Mouse (Mus musculus): ENCODE results near the gene Ccdc85c.

The Ccdc85c gene

DNA sequence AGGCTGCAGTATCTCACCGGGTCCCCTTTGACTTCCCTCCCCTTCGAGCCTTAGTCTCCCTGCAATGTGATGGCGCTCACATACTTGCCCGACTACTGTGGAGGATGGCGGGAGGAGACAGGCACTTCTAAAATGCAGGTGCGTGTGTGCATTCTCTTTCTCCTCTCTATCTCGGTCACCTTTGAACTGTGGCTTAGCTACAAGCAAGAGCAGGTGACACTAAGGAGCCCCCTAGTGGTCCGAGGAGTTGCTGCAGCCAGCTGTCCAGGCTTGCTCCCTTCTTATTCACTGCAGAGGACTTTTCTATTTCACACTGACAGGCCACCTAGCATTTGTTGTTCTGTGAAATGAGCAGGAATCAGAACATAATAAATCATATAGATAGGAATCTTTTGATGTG, 17.7 kb upstream of the Ccdc85c start:
- DNase-seq, result peak; percentile 68

DNA sequence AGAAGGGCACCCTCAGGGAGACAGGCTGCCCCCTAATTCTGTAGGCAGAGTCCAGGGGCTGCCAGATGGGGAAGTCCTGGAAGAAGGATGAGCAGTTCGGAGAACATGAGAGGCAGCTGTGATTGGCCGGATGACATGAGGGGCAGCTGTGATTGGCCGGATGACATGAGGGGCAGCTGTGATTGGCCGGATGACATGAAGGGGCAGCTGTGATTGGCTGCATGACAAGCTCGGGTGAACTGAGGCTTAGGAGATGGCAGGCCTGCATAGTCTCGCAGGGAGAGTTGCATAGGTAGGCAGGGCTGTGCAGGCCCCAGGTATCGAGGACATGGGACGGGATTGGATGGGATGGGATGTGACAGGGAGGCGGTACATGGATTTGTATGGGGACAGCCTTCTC, 17.2 kb upstream of the Ccdc85c start:
- peak; percentile 18 for DNase-seq

DNA sequence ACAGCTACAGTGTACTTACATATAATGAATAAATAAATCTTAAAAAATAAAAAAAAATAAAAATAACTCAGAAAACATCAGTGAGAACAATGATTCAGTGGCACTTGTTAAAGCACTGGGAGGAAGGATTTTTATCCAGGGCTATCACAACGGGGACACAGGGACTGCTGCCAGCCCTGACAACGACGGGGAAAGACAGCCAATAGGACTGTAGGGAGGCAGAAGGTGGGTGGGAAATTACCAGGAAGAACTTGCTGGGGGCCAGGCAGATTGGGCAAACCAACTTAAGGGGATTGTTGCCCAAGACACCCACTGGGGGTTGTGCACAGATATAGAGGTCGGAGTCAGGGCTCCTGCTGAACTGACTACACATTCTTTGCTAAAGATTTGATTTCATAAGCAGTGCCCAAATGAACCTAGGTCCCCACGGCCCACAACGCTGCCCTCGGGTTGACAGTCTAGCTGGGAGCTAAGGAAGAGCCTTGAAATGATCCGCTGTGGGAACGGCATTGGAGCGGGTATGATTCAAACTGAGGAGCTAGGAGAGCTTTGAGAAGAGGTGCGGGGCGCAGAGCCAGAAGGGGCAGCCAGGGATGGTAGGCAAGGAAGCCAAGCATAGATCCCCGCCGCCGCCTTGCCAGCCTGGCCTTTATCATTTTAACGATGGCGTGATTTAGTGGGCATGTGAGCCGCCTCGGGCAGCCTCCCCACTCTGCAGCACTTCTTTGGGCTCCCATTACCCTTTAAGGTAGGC, 13.1 kb upstream of the Ccdc85c start:
- no peak for DNase-seq

DNA sequence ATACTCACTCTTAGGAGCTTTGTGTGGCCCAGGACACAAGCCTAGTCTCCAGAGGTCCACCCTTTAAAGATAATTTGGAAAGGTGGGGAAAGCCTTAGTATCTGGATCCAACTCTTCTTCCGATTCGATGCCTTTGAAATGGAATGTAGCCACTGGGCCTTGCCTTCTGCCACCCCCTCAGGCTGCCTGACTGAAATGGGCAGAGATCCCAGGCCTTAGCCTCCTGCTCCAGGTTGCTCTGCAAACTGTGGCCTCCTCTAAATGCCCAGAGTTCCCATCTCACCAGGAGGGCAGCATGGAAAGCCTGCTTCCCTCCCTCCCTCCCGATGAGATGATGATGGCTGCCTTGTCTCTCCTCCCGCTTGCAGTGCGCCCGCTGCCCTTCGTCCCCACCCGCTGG, 11.8 kb upstream of the Ccdc85c start:
- no peak for DNase-seq

DNA sequence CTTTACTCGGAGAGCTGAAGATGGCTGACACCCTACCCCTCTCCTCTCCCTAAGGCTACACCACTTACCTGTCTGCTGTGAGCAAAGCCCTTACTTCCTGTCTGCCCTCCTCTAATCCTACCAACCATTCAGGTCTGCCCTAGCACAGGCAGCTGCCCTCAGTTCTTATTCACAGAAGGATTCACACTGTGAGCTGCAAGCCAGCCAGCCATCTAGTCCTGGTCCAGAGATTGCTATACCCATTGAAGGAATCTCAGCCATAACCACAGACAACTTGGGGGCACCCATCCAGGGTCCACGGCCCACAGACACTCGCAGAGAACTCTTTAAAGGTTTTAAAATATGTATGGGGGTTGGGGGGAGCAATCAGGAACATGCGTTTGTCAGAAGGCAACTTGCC, 11.2 kb upstream of the Ccdc85c start:
- no peak for DNase-seq

DNA sequence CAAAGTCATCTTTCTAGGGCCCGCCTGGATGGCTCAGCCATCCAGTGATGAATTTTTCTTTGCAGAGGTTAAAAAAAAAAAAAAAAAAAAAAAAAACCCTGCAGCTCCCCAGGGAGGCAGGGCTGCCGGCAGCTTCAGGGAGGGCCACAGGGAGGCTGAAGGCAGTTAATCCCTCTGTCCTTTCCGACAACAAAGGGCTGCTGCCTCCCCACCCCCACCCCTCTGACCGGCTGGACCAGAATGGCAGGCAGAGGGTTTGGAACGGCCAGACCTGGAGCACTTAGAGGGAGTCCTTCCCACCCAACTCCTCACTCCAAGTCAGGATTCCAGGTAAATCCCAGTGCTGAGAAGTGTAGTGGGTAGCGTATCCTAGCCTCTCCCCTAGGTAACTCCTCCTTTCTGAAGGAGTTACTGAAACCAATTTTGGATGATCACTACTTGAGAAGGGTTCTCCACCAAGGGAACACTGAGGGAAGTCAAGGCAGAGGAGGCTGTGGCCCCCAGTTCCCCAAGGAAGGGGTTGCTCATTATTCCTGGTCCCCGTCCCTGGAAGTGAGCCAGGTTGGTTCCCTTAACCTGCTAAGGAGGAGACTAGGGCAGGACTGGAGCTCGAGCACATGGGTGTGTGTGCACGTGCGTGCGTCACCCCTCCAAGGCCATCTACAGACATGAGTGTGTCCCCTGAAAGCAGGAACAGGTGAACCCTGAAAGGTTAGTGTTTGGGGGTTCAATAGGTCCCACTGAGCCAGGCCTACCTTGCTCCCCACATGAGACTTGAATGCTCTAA, 10.2 kb upstream of the Ccdc85c start:
- DNase-seq, result no peak

DNA sequence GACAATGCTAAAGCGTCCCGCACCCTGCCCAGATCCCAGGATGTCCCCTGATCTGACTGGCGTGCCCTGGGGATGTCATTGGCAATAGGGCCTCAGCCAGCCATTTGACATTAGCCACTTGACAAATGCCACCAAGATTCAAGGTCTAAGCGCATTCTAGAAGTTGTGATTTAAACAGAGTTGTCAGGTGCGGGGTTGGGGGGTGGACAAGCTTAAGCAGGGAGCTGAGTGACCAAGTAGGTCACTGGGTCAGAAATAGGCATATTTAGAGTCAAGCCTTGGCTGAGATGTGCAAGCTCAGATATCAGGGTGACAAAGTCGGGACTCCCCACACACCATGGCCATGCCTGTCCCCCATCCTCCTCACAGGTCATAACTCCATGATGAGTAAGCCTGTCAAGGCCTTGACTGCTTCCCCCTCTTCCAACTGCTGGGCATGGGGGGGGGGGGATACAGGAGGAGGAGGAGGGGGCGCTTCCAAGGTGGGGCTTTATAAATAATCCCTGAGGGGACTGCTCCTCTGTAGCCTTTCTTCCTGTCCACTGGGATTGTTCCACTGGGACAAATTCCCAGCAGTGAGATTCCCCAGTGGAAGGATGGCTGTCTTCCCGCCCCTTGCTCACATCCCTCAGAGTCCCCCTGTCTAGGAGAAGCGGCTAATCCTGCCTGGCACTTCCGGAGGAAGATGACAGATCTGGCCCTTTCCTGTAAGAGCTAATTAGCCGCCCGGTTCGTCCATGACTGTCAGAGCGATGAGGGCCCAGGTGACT, 9.4 kb upstream of the Ccdc85c start:
- no peak for DNase-seq

DNA sequence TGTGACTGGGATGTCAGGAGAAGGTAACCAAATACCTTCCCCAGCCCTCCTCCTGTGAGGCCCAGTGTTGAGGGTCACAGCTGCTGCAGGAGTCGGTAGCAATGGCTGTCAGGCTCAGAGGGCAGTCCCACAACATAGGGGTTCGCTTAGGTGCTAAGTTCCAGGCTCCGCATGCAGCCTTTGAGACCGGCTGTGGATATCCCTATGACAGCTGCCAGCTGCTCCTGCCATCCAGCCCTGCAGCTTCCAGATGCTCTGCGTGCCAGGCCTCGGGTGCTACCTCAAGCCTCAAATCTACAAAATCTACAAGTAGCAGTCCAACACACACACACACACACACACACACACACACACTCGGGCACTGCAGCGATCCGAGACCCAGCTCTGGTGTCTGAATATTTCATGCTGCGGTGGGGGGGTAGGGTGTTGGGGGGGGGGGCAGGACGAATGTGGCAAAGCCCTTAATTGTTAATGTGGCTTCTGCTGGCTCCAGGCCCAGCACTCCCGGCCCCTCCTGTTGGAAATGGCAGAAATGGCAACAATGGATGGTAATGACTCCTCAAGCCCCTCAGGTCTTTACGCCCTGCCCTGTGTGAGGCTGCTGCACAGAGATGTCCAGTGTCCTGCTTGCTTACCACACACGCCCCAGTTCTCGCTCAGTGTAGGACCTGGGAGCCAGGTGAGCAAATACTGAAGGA, 3.1 kb upstream of the Ccdc85c start:
- DNase-seq, result no peak

DNA sequence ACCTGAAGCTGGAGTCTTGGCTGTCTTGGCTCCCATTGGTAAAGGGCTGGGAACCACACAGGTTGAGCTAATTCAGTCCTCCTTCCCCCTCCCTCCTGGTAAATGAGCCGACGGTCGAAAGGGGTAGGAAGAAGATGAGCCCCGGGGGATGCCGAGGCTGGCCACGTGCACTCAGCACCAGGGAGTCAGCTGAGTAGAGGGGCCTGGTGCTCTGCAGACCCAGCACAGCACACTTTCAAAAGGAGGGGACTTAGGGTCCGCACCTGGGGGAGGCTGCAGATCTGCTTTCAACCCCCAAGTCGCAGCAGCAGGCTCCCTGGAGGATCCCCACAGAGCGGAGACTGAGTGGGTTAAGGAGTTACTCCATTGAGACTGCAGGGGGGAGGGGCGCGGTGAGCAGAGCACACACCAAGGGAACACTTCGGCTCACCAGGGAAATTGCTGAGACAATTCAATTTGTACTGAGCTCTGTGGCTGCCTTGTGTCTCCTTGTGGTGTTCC, 2.2 kb upstream of the Ccdc85c start:
- no peak for DNase-seq

DNA sequence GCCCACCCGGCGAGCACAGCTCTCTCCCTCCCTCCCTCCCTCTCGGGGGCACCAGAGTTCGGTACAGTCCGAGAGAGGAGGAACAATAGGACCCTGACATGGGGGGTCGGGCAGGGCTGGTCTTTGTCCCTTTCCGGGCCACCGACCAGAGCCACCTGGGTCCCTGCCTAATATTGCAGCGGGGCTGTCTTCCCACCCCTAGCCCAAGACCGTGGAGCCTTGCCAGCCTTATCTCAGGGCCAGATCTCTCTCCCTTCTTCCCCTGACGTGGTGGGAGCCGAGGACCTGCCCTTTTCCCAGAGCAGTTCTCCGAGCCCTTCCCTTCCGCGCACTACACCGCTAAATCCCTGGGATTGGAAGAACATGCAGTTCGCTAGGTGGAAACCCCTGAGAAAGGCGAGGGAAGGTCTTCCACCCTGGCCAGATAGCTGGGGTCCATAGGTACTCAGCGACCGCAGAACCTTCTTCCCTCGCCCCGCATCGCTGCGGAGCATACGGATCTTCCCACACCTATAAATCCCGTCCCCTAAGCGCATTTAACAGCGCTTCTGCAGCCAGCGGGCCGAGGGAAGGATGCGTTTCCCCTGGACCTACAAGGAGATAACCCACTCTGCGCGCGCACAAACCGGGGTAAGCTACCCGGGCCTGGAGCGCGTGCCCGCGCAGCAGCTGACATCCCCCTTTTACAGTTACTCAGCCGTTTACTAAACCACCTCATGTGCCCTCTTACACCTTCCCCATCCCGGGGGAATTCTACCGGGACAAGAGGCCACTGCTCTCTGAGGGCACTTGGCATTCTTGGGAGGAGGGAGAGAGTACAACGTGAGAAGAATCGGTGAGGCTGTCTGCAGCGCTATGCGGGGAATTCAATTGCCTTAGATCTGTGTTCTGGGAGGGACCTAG, 946 bp upstream of the Ccdc85c start:
- peak; percentile 46 for DNase-seq

DNA sequence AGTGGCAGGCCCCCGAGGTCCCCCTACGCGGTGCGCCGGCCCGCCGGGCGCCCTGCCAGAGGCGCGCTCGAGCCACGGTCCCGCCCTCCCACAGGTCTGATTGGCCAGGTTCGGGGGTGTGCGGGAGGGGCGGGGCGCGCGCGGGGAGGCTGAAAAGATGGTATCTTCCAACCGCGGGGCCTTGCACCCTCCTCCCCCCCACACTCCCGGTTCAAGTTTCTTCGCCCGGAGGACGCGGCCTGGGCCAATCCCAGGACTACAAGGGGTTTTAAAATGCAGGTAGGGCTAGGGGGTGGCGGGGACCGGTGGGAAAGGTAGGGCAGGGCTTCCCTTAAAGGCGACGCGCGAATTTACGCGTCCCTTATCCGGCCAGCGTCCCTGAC, 274 bp upstream of the Ccdc85c start:
- DNase-seq, result peak; percentile 97

DNA sequence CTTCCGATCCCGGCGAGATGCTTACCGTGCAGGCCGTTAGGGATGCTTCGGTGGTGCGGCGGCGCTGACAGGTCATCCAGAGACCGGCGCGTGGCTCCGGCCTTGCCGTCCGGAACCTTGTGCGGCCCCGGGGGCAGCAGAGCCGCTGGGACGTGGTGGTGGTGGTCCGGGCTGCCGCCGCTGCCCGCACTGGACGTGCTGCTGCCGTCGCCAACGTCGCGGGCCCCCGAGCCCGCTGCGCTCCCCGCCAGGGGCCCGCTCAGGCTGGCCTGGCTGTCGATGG, 971 bp downstream of the Ccdc85c start:
- DNase-seq, result no peak

DNA sequence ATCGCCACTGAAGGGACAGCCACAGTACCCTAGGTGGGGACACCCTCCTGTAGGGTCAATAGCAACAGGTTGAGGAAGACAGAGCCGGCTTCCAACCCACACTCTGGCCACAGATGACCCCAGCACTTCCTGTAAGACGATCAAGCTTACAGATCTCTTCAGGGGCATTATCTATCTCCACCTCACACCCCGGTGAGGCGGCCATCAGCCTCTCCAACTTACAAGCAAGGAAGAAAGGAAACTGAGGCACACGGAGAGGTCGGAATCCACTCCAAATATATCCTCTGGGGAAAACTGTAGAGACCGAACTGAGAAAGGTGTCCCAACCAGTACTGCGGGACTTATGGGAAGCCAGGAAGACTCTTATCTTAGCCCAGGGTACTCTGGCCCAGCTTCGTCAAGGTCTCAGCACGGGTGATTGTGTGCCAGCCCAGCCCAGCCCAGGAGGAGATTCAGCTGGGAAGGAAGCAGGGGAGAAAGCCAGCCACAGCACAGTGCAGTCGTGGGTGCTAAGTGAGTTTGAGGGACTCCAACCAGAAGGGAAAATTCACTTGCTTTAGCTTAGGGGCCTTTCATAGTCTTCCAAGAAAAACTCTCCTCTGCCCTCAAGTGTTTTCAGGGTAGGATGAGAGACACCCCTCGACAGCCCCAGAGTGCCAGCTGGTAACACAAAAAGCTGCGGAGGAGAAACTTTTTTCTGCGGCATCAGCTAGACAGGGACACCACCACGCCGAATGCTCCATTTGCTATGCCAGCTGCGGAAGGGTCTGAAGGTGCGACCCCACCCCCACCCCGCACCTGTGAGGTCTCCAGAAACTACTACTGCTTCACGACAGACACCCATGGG, 1.5 kb downstream of the Ccdc85c start:
- no peak for DNase-seq

DNA sequence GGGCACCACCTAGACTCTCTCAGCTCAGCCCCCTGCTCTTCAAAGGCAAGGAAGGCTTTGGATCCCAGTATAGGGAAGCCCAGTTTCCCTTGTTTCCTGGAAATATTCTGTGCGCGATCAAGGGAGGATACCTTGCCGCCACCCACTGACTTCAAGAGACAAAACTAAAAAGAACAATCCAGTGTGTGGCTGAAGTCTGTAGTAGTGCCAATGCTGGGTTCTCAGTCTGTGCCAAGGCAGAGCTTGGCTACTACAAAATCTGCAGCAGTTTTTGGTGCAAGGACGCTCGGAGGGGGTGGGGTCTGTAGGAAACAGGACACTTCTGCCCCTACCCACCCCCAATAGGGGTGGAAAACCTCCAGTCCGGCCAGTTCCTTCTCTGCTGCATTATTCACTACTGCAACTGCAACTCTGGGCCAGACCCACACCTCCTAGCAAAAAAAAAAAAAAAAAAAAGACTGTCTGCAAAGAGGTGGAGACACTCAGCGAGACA, 3.0 kb downstream of the Ccdc85c start:
- no peak for DNase-seq

DNA sequence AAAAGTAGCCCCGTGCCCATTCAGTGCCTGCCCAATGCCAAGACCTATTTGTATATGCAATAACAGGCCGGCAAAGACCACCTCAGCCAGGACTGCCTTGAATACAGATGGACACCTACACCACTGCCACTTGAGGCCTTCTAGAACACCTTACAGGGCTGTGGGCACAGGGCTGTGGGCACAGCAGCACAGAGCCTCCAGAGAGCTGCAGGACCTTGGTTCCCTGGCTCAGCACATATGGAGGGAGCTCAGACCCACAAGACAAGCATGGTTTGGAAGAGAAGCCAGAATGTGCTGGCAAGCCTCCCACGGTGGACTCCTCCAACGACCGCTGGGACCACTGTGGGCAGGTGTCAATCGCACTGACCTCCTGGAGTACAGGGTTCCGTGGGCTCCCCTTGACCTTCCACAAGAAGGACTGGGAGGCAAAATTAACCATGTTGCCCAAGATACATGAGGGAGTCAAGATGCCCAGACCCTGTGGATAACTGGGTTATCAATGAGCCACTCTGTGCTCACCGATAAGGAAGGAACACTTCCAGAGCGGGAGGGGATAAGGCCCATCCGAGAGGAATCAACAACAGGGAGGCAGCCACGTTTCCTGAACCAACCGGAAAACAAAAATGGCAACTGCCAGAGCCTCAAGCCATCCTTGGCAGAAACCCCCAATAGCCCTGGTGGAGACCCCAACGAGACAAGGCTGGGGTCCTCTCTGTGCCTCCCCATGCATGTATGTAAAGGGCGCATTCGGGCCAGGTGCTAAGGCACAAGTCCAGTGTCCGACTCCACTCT, 3.7 kb downstream of the Ccdc85c start:
- DNase-seq, result no peak

DNA sequence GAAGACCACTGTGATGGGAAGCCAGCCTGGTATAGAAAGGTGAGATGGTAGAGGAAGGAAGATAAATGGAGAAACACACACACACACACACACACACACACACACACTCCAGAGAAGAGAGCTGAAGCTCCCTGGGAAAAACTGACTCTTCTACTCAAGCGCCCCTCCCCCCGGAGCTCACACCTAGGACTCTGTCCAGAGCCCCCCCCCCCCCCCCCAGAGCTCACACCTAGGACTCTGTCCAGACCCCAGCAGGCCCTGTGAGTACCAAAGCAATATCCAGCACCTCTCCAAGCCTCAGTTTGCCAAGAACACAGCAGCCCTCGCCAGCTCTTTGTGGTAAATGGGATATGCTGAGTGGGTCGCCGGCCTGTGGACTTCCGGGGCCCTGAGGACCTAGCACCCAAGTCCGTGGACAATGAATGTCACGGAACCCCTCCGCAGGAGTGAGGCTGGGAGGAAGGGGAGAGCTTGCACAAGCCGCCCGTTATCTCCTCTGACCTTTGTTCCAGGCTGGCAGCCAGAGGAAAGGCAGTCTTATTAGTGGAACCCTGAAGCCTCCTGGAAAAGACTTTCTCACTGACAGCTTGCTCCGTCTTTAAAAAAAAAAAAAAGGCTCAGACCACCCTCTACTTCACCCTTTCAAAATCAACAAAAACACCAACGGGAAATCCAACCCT, 4.8 kb downstream of the Ccdc85c start:
- peak; percentile 19 for DNase-seq

DNA sequence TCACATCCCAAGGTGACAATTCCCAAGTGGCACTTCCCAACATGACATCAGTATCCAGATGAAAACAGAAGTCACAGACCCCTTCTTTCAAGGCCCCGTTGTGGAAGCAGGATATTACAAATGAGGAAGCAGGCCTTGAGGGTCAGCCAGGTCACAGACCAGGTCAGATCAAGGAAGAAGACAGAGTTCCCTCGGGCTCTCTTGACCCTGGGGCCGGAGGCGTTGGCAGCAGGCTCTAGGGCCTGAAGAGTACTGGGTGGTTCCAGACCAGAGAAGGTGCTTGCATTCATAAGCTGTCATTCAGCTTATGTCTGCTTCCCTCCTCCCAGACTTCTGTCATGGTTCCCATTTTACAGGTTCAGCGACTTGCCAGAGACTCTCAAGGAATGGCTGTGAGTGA, 5.5 kb downstream of the Ccdc85c start:
- no peak for DNase-seq

DNA sequence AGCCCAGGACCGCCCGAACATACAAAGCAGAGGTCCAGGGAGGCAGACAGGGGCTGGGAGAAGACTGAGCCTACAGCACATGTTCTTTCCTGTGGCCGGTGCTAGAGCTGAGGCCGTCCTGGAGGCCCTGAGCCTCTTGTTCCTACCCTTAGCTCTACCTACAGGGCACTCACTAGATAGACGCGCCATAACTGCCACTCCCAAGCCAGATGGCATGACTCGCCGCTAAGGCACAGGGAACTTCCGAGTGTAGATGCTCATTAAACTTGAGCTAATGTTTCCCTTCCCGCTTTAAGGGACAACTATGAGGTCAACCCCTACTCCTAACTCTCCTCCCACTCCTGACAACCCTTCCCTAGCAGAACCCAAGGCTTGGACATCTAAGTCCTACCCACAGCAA, 6.3 kb downstream of the Ccdc85c start:
- DNase-seq, result no peak

DNA sequence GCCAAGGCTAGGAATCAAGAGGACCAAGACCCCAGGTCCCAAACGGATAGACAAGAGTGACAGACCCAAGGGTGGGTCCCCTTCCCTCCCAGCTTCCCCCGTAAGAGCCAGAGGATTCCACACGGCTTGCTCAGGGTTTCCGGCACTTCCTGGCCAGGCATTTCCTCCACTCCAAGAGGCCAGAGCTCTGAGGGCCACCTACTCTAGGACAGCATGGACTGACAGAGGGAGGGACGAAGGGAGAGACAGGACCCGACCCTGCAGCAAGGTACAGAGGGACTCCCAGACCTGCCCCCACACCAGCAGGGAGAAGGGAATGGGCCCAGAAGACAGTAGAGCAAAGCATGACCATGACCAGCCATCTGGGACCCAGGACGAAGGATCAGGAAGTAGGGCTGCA, 7.6 kb downstream of the Ccdc85c start:
- no peak for DNase-seq
